Mouse (Mus musculus) cerebellum, adult 2 months (tissue): ENCODE data around the gene Eif2b5. TPM values are rescaled to one million over a fixed set of nuclear protein-coding genes. Genes with fewer than 3 reads are reported as not detected.
"Not testable (repeated sequence)": the region's sequence is repeated elsewhere in the genome, so short reads cannot be mapped to it uniquely, and the experiment has no call there.

ENCODE experiments used
- DNase-seq, 2 experiments: peaks; one replicate each; pipeline ENCODE4 v3.0.0; 2021
- H3K27ac ChIP-seq: fragments of 200-500 bp; 2 replicates; pipeline ENCODE4 v1.5.1; 2012; ENCODE audit warnings: low read length, control low read depth, inconsistent platforms; ENCODE audit not compliant: insufficient read depth
- H3K27me3 ChIP-seq: fragments of 200-500 bp; 2 replicates; pipeline ENCODE4 v1.6.1; 2012; ENCODE audit warnings: inconsistent platforms, mild to moderate bottlenecking, low read length, moderate library complexity; ENCODE audit not compliant: control insufficient read depth, insufficient read depth
- H3K4me1 ChIP-seq: fragments of 200-500 bp; 2 replicates; pipeline ENCODE4 v1.6.1; 2011; ENCODE audit warnings: low read length; ENCODE audit not compliant: control insufficient read depth, insufficient read depth
- H3K4me3 ChIP-seq: fragments of 200-500 bp; replicated peaks from 2 replicates; pipeline ENCODE3; 2011; ENCODE audit warnings: mild to moderate bottlenecking, low read depth, low read length, control low read depth; ENCODE audit not compliant: insufficient read depth
- CTCF ChIP-seq: fragments of 200-500 bp; IDR thresholded peaks from 2 replicates; pipeline ENCODE4 v1.5.1; 2011; ENCODE audit warnings: low read depth, mild to moderate bottlenecking, control low read depth, low read length, moderate library complexity, borderline replicate concordance; ENCODE audit not compliant: insufficient read depth
- POLR2A ChIP-seq: fragments of 200-500 bp; IDR thresholded peaks from 2 replicates; pipeline ENCODE4 v1.6.1; 2011; ENCODE audit warnings: low read length, control low read depth, borderline replicate concordance; ENCODE audit not compliant: insufficient read depth
- WGBS: fragments of 180-500 bp; shearing (Covaris S2); methylation state at CpG from one replicate; pipeline ENCODE4 v1.1.7; 2018; 5-methylcytosine and 5-hydroxymethylcytosine counted together
- polyA plus RNA-seq: library from polyadenylated mRNA; depleted of rRNA; stranded (reverse); fragments of >200 nt; gene quantifications from 2 replicates; pipeline ENCODE4 v1.2.3, GENCODE M21; 2012; rRNA removed

Gene Eif2b5
- polyA plus RNA-seq: 52.4 and 53.3 TPM in 2 replicates

GRCm38 (mm10) chr16:20498677-20499475 lies at the start of gene Eif2b5:
TSS of gene Eif2b5 (plus strand) at chr16:20498817.
- peak; percentile 97 to 98 for DNase-seq
- Histone ChIP-seq H3K27ac (peak within 1 kb of the TSS; percentile 27), H3K27me3 (no peaks in the 10 kb centered on the region), H3K4me3 (peak within 1 kb of the TSS; percentile 72), H3K4me1 (no peaks in the 10 kb centered on the region; the same call in 1 of the 2 replicates)
- TF ChIP-seq CTCF: no peak
- TF ChIP-seq POLR2A: peak; percentile 87
- WGBS: 2% methylated on average over 49 of the region's 49 CpGs

GRCm38 (mm10) chr16:20451774-20452173 lies 46.8 kb upstream of the Eif2b5 start:
- no peaks in the 10 kb centered on the region for H3K4me1 ChIP-seq
- TF ChIP-seq CTCF (no peak), POLR2A (no peak)
- no peaks in the 10 kb centered on the region for H3K27me3 ChIP-seq
- H3K27ac ChIP-seq: no peak overlapping the region
- H3K4me3 ChIP-seq: no peak overlapping the region
- DNase-seq: no peak
- WGBS: 59% methylated on average over 6 of the region's 6 CpGs

- 93% methylated on average over 6 of the region's 6 CpGs for WGBS
- TF ChIP-seq CTCF: no peak
- no peak for TF ChIP-seq POLR2A
- Histone ChIP-seq H3K27ac (no peak overlapping the region), H3K4me3 (no peak overlapping the region), H3K4me1 (no peaks in the 10 kb centered on the region), H3K27me3 (no peaks in the 10 kb centered on the region)
- DNase-seq: no peak
These were observed 44.4 kb upstream of the Eif2b5 start for GRCm38 (mm10) chr16:20454155-20454654.

GRCm38 (mm10) chr16:20456106-20456505 lies 42.5 kb upstream of the Eif2b5 start:
- TF ChIP-seq CTCF: no peak
- no peak for TF ChIP-seq POLR2A
- no peak overlapping the region for H3K27ac ChIP-seq
- no peaks in the 10 kb centered on the region for H3K27me3 ChIP-seq
- no peak overlapping the region for H3K4me3 ChIP-seq
- H3K4me1 ChIP-seq: no peaks in the 10 kb centered on the region
- no peak for DNase-seq
- whole genome bisulfite sequencing: 17% methylated on average over 1 of the region's 1 CpGs

- not testable (repeated sequence) for H3K4me1 ChIP-seq, H3K4me3 ChIP-seq, H3K27me3 ChIP-seq, DNase-seq, H3K27ac ChIP-seq
- WGBS: 89% methylated on average over 5 of the region's 5 CpGs
These were observed 39.9 kb upstream of the Eif2b5 start for GRCm38 (mm10) chr16:20458736-20459135.

- H3K4me1 ChIP-seq: no peaks in the 10 kb centered on the region
- no peaks in the 10 kb centered on the region for H3K27me3 ChIP-seq
- DNase-seq: no peak
- TF ChIP-seq CTCF: no peak
- TF ChIP-seq POLR2A: no peak
- H3K4me3 ChIP-seq: no peak overlapping the region
- no peak overlapping the region for H3K27ac ChIP-seq
These were observed 33.9 kb upstream of the Eif2b5 start for GRCm38 (mm10) chr16:20464725-20465124.

GRCm38 (mm10) chr16:20470981-20471380 lies 27.6 kb upstream of the Eif2b5 start:
- Histone ChIP-seq H3K4me3 (no peak overlapping the region), H3K27me3 (no peaks in the 10 kb centered on the region), H3K27ac (no peak overlapping the region), H3K4me1 (no peaks in the 10 kb centered on the region)
- WGBS: 93% methylated on average over 2 of the region's 2 CpGs
- TF ChIP-seq POLR2A: no peak
- TF ChIP-seq CTCF: no peak
- DNase-seq: no peak

GRCm38 (mm10) chr16:20471686-20472085 lies 26.9 kb upstream of the Eif2b5 start:
- DNase-seq: no peak
- WGBS: 56% methylated on average over 1 of the region's 1 CpGs
- no peaks in the 10 kb centered on the region for H3K27me3 ChIP-seq
- TF ChIP-seq CTCF: no peak
- no peak for TF ChIP-seq POLR2A
- H3K4me1 ChIP-seq: no peaks in the 10 kb centered on the region
- H3K4me3 ChIP-seq: no peak overlapping the region
- H3K27ac ChIP-seq: no peak overlapping the region
